Mouse (Mus musculus) brain, embryonic 14.5 days (tissue): ENCODE measurements at regions not wholly inside any gene's neighbourhood (a gene's known extent, or its start where the extent isn't known, plus 50 kb on each side); places are given as distances from the start of the nearest gene placed in this dataset.

Source experiments
- CTCF ChIP-seq: fragments of 200-500 bp; IDR thresholded peaks from 2 replicates; pipeline ENCODE4 v1.5.1; 2012; ENCODE audit warnings: inconsistent platforms, mild to moderate bottlenecking, moderate library complexity, borderline replicate concordance; ENCODE audit not compliant: insufficient read depth, insufficient read length; ENCODE audit errors: extremely low read depth
- POLR2A ChIP-seq: fragments of 200-500 bp; IDR thresholded peaks from 2 replicates; pipeline ENCODE4 v1.6.1; 2012; ENCODE audit warnings: mild to moderate bottlenecking, inconsistent platforms, borderline replicate concordance; ENCODE audit not compliant: poor library complexity, insufficient read depth, insufficient read length, severe bottlenecking; ENCODE audit errors: extremely low read depth

- TF ChIP-seq CTCF (no peak), POLR2A (no peak)
Observed at GRCm38 (mm10) chr4:33552856-33553255, 242.7 kb downstream of the Rngtt start.
